Mouse (Mus musculus) megakaryocyte, embryonic 14.5 days (primary cell): Measurements from ENCODE around the gene Abcb10.

Experiments used
- FLI1 ChIP-seq: IDR thresholded peaks from 2 replicates; pipeline ENCODE4 v1.6.1; 2012; ENCODE audit warnings: low read length, inconsistent platforms, mixed read lengths
- GATA1 ChIP-seq: IDR thresholded peaks from 3 replicates; pipeline ENCODE4 v1.6.1; 2012; ENCODE audit warnings: mixed read lengths, low read length, inconsistent platforms, borderline replicate concordance

- no peak for TF ChIP-seq GATA1
- no peak for TF ChIP-seq FLI1
Measured at GRCm38 (mm10) chr8:123907604-123908003, 75.3 kb downstream of the Abcb10 start.
